Comparison of ENCODE assay signal across 7 mouse cellular contexts in genomic region chr12:55079726-55080600, GRCm38 (mm10). TPM values are rescaled to one million over a fixed set of nuclear protein-coding genes. Genes with fewer than 3 reads are reported as not detected.
A peak's percentile ranks its signal among the peaks of the same experiment; 100 is the strongest.
DNase-seq lines count a peak whose midpoint lies in the region; ATAC-seq lines count a peak whose summit lies in the region.
"Not testable (repeated sequence)": the region's sequence is repeated elsewhere in the genome, so short reads cannot be mapped to it uniquely, and the experiment has no call there.

2700097O09Rik (minus strand) TSS chr12:55080110.
Srp54a (plus strand) TSS chr12:55080262.

- H3K9me3 ChIP-seq in intestine, embryonic 16.5 days (ENCODE audit: control insufficient read depth, low read length); midbrain, embryonic 11.5 days (ENCODE audit: control insufficient read depth, low read length): not testable (repeated sequence)

- H3K4me2 ChIP-seq in intestine, embryonic 16.5 days (ENCODE audit: low read depth, low read length): peak within 1 kb of the TSS; percentile 55
- H3K4me2 ChIP-seq in midbrain, embryonic 11.5 days: peak within 1 kb of the TSS; percentile 58

- not testable (repeated sequence) for H3K27me3 ChIP-seq in intestine, embryonic 16.5 days (replicated peaks; ENCODE audit: control insufficient read depth, insufficient read depth, low read length); midbrain, embryonic 11.5 days (ENCODE audit: control insufficient read depth, insufficient read depth, low read length)

- intact Hi-C loops in left cerebral cortex, postnatal 36 days (cut with DNase I): not testable (repeated sequence)

- not testable (repeated sequence) for H3K36me3 ChIP-seq in intestine, embryonic 16.5 days (ENCODE audit: control insufficient read depth, insufficient read depth, low read length); midbrain, embryonic 11.5 days (ENCODE audit: control insufficient read depth, insufficient read depth, low read length)

- WGBS in intestine, embryonic 16.5 days: under 1% methylated on average over 60 of the region's 60 CpGs
- WGBS in midbrain, embryonic 11.5 days: under 1% methylated on average over 59 of the region's 60 CpGs

- DNase-seq in adrenal gland, adult 2 months: peak; percentile 95
- DNase-seq in embryo, embryonic 11.5 days (ENCODE audit: low read depth, low spot score): peak; percentile 92
- peak; percentile 92 to 95 for DNase-seq in gastrocnemius, postnatal 4 days (ENCODE audit: low spot score in 2 of 2)
- DNase-seq in left cerebral cortex, postnatal 36 days (ENCODE audit: low spot score in 2 of 2): peak; percentile 92 to 93
- DNase-seq in midbrain, embryonic 11.5 days (ENCODE audit: low spot score, missing footprints): peak; percentile 100
- DNase-seq in skeletal muscle tissue, adult 2 months (ENCODE audit: low read depth, low spot score): peak; percentile 84

- H3K4me1 ChIP-seq in intestine, embryonic 16.5 days (ENCODE audit: control insufficient read depth, insufficient read depth, low read length); midbrain, embryonic 11.5 days (ENCODE audit: control insufficient read depth, insufficient read depth, low read length): not testable (repeated sequence)

- ATAC-seq in intestine, embryonic 16.5 days: peak; percentile 99
- ATAC-seq in midbrain, embryonic 11.5 days (ENCODE audit: low FRiP score): peak; percentile 99

- H3K4me3 ChIP-seq in intestine, embryonic 16.5 days (ENCODE audit: low read length): peak within 1 kb of the TSS; percentile 62
- peak within 1 kb of the TSS; percentile 55 for H3K4me3 ChIP-seq in midbrain, embryonic 11.5 days (ENCODE audit: low read depth, low read length)

- H3K27ac ChIP-seq in intestine, embryonic 16.5 days (ENCODE audit: low read length): peak within 1 kb of the TSS; percentile 87
- peak within 1 kb of the TSS; percentile 40; the same call in 1 of the 2 replicates for H3K27ac ChIP-seq in midbrain, embryonic 11.5 days (ENCODE audit: low read depth, low read length)

- H3K9ac ChIP-seq in intestine, embryonic 16.5 days (ENCODE audit: low read depth, low read length): peak within 1 kb of the TSS; percentile 80
- peak within 1 kb of the TSS; percentile 61 for H3K9ac ChIP-seq in midbrain, embryonic 11.5 days (ENCODE audit: low read length)

RNA-seq across cellular contexts. Expression of gene 2700097O09Rik, which starts in this region (rescaled TPM):
- 10 to 100 TPM in 1 of 2 experiments, 1 to 10 TPM in 1; 8.9 to 11.6 TPM for total RNA-seq in adrenal gland, adult 2 months (2021)
- 1.8 and 2.4 TPM in 2 replicates for polyA plus RNA-seq in adrenal gland, adult 2 months (2012; rRNA removed)
- 10 to 100 TPM in 1 of 2 experiments, 1 to 10 TPM in 1; 9.4 to 11.1 TPM for total RNA-seq in gastrocnemius, postnatal 4 days (2021)
- 29.1 and 31.2 TPM in 2 replicates for polyA plus RNA-seq in intestine, embryonic 16.5 days (2015; fragmentation: Nextera tagmentation; extraction: Ambion mirVana)
- total RNA-seq in left cerebral cortex, postnatal 36 days (2021): 10 to 100 TPM in 1 of 2 experiments, 1 to 10 TPM in 1; 8.2 to 13.2 TPM
- polyA plus RNA-seq in midbrain, embryonic 11.5 days (2014; fragmentation: Nextera tagmentation; extraction: Ambion mirVana): 33.2 and 36.2 TPM in 2 replicates

RNA-seq across cellular contexts. Expression of gene Srp54a, which starts in this region (rescaled TPM):
- total RNA-seq in adrenal gland, adult 2 months (2021): 100 to 1,000 TPM; 126 to 192 TPM
- polyA plus RNA-seq in adrenal gland, adult 2 months (2012; rRNA removed): 24.5 and 30.0 TPM in 2 replicates
- total RNA-seq in gastrocnemius, postnatal 4 days (2021): 10 to 100 TPM; 73.8 to 90.5 TPM
- 157 and 165 TPM in 2 replicates for polyA plus RNA-seq in intestine, embryonic 16.5 days (2015; fragmentation: Nextera tagmentation; extraction: Ambion mirVana)
- 10 to 100 TPM; 83.0 to 84.9 TPM for total RNA-seq in left cerebral cortex, postnatal 36 days (2021)
- 176 and 184 TPM in 2 replicates for polyA plus RNA-seq in midbrain, embryonic 11.5 days (2014; fragmentation: Nextera tagmentation; extraction: Ambion mirVana)

Comparison
In these comparisons a context has a peak if more than half of its experiments do, and no peak if none do; other contexts are left out.
1. Peak in every context shown above with its lines: DNase-seq, ATAC-seq, H3K4me3 ChIP-seq and H3K27ac ChIP-seq.